Mouse (Mus musculus): ENCODE results near the gene Elof1. TPM values are rescaled to one million over a fixed set of nuclear protein-coding genes. Genes with fewer than 3 reads are reported as not detected.
"Not testable (repeated sequence)": the region's sequence is repeated elsewhere in the genome, so short reads cannot be mapped to it uniquely, and the experiment has no call there.

Elof1 gene
- total RNA-seq, 1 experiment from 2014 or later, result 35.3 TPM

DNA sequence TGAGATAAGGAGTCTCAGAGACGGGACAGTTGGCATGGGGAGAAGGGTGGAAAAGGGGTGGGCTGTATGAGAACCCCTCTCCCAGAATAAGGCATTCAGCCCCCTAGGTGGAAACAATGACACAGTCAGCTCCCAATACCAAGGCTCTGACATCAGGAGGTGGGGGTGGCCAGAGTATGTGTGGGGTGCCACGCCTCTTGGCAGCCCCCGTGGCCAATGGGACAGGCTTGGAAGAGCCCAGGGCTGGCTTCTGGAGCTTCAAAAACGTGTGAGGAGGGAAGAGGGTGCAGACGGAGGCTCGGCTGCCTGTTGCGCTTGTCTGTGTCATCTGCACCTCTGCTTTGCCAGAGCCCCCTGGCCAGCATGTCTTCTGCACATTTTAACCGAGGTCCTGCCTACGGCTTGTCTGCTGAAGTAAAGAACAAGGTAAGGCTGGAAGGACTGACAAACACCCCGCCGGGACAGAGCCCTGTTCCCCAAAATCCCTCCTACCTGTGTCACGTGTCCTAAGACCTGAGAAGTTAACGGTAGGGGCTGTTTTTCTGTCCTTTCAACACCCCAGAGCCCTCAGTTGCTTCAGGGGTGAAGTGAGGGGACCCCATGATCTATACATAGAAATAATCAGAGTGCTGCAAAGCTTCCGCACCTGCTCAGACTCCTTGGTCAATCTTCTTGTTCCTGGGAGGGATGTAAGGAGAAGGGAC lies 17.8 kb downstream of the Elof1 start, which contains the start of gene Cnn1:
TSS of gene Cnn1 (plus strand) at position 224 of the 704 bp plus-strand sequence.
- ATAC-seq (replicated peaks; ENCODE audit: low read depth, poor library complexity, severe bottlenecking), result no peak

DNA sequence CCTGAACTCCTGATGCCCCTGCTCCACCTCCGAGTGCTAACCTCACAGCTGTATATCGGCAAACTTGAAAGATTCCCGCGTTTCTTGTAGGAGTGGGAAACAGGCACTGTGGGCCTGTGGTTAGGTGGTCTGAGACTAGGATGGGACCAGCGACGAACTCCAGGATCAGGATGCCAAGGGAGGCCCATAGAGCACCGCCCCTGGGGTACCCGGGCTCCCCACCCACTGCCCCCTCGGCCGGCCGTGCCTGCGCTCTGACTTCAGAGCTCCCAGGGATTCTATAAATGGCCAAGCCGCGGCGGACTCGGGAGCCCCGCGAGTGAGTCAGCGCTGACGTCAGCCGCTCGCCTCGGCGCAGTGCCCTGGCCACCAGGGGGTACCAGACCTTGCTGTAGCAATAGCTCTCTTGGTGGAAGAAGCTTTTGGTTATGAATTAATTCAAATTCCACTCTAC lies 21.1 kb downstream of the Elof1 start:
- ATAC-seq (replicated peaks; ENCODE audit: low read depth, poor library complexity, severe bottlenecking), result peak; percentile 99

DNA sequence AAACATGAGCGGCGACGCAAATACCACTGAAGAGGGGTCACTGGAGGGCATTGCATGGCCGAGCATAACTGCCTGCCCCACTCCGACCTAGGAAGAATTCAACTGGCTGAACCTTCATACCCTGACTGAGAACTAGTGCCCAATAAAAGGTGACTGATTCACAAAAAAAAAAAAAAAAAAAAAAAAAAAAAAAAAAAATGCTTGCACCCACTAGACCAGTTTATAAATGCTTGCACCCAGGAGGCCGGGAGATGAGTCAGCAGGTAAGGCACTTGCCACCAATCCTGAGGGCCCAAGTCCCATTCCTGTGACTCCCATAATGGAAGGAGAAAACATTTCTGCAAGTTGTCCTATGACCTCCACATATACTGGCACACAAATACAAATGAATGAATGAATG lies 24.2 kb downstream of the Elof1 start:
- ATAC-seq (replicated peaks; ENCODE audit: low read depth, poor library complexity, severe bottlenecking), result no peak

DNA sequence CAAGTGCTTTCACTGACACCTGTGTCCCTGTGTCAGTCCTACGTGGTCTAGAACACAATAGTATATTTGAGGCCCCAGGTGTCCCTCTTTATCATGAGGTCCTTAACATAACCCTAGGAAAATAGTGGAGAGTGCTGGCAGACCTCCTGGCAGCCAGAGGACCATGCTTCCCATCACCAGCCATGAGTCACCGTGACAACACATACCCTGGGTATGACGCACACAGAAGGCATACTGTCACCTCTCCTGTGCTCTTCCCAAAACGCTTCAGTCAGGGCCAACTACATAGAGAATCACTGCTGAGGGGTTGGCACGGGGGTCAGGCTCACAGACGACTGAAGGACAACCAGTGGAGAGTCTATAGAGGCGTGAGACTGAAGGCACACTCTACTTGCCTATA lies 27.0 kb downstream of the Elof1 start:
- no peak for ATAC-seq (replicated peaks; ENCODE audit: low read depth, poor library complexity, severe bottlenecking)

DNA sequence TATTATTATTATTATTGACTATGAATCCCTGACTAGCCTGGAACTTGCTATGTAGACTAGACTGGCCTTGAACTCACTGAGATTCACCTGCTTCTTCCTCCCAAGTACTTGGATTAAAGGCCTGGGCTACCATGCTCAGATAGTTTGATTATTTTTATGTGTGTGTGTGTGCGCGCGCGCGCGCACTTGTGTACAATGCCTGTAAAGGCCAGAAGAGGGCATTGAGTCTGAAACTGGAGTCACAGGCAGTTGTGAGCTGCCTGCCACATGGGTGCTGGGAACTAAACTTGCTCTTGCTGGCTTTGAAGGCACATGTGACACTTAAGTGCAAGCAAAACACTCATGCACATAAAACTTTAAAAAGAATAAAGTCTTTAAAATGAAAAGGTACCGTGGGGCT lies 27.7 kb downstream of the Elof1 start:
- ATAC-seq (replicated peaks; ENCODE audit: low read depth, poor library complexity, severe bottlenecking), result no peak

DNA sequence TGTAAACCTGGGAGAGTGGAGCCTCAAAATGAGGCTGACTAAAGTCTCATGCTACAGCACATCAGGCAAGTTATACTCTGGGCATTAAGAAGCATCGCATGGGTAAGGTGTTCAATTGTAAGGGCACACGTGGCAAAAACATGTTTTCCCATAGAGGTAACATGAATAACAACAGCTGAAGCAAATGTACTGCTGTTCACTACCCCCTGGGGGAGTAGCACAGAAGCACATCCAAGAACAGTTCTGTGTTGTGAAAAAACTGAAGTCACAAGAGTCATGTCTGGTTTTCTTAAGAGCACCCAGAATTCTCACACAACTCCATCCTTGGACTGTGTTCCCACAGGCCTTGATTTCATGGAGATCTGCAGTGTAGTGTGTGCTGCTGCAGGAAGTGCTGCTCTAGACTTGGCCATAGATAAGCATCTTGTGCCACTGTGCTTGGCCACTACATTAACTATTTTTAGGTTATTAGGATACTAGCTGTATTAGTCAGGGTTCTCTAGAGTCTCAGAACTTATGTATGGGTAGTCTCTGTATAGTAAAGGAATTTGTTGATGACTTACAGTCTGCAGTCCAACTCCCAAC lies 29.8 kb downstream of the Elof1 start:
- ATAC-seq (replicated peaks; ENCODE audit: low read depth, poor library complexity, severe bottlenecking), result no peak

DNA sequence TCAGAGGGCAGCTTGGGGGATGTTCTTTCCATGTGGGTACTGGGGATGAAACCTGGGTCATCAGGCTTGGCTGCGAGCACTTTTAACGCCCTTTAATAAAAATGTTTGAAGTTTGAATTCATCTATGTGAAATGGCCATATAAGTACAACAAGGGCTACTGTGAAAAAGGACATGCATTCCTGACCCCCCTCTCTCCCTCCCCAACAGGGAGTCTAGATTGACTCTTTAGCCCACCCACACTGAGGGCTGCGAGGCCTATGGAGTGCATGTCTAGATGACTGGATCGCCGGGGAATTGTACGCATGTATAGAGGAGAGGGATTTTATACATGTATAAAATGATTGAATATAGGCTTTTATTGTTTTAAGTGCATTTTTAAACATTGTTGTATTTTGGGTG lies 31.0 kb downstream of the Elof1 start:
- no peak for ATAC-seq (replicated peaks; ENCODE audit: low read depth, poor library complexity, severe bottlenecking)

DNA sequence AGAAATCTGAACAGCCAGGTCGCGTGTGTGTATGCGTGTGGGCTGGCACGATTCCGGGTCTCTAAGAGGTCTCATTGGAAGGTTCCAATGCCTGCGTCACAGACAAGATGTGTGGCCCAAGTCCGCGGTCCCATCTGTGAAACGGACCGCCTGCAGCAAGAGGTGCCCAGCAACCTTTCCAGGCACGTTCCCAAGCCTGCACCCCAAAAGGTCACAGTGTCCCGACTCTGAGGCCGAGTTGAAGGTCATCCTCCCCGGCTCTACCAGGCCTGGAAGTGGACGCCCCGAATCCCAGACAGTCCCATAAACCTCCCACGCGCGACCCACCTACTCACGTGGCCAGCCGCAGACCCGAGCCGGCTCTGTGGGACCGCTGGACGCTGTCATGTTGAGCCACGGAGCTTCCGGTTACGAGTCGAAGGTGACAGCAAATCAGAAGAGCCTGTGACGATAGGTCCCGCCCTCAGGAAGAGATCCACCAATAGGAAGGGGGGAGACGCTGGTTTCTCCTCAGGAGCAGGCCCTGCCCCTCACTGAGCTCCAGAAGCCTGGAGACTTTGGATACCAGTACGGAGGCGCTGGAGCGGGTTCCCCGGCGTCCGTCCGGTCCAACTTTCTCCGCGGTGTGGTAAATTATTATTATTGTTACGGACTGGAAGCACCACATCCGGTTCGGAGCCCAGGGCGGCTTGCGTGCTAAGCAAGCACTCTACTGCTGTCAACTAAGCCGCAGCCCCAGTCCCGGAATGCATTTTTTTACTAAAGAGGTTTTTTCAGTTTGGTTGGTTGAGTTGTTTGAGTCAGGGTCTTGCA lies 31.7 kb downstream of the Elof1 start, which contains the start of gene Ecsit:
TSS of gene Ecsit (minus strand) at position 417 of the 813 bp plus-strand sequence.
- ATAC-seq (replicated peaks; ENCODE audit: low read depth, poor library complexity, severe bottlenecking), result peak; percentile 100

DNA sequence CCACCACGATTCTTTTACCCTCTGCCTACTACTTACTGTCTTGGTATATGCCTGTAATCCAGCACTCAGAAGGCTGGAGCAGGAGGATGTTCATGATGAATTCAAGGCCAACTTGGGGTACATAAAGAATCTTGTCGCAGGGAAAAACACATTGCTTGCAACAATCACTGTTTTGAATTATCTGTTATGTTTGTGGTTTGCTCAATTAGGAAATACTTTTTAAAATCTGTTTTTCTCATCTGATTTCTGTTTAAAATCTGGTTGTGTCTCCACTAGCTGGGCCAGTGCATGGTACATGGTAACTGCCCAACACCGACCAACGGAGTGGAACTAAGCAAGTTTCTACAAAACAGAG lies 32.3 kb downstream of the Elof1 start:
- ATAC-seq (replicated peaks; ENCODE audit: low read depth, poor library complexity, severe bottlenecking), result no peak

DNA sequence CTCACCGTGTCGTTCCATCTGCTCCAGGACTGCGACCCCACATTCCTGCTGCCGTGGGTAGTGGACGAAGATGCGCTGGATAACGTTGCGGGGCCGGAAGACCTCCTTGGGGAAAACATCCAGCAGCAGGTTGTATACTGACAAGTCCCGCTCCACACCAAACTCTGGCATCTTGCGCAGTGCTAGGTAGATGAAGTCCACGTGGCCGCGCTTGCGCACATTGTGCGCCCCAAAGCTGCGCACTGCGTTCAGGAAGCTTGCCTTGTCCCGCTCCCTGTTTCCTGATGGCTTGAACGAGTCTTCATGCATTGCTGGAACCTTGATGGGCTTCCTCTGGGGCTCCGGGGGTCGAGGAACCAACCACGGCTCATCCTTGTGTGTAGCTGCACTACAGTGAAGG lies 40.7 kb downstream of the Elof1 start:
- ATAC-seq (replicated peaks; ENCODE audit: low read depth, poor library complexity, severe bottlenecking), result no peak

DNA sequence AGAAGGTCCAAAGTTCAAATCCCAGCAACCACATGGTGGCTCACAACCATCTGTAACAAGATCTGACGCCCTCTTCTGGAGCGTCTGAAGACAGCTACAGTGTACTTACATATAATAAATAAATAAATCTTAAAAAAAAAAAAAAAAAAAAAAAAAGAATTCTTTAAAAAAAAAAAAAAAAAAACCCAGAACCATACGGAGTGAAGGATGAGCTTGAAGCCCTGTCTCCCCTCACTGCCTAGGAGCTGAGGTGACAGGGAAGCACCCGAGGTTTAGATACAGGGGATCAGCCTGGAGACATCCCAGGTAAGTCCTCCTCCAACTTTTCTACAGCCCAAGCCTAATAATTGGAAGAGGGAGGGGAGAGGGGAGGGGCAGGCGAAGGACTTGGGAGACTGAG lies 41.2 kb downstream of the Elof1 start:
- not testable (repeated sequence) for ATAC-seq (replicated peaks; ENCODE audit: low read depth, poor library complexity, severe bottlenecking)

DNA sequence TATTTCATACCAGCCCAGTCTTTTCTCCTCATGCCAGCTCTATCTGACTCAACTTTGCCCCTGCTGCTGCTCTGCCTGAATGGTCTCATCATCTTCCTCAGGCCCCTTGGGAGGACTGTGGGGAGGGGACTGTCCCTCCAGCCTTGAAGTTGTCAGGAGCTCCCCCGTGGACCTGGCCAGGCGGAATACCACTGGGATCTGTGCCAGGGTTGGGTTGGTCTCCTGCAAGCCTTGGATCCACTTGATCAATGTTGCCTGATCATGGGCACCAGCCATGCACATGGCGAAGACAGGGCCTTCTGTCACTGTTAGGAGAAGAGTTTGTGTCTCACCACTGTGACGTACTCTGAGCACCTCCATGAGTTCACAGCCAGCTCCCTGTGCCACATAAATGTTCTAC lies 44.7 kb downstream of the Elof1 start:
- no peak for ATAC-seq (replicated peaks; ENCODE audit: low read depth, poor library complexity, severe bottlenecking)

DNA sequence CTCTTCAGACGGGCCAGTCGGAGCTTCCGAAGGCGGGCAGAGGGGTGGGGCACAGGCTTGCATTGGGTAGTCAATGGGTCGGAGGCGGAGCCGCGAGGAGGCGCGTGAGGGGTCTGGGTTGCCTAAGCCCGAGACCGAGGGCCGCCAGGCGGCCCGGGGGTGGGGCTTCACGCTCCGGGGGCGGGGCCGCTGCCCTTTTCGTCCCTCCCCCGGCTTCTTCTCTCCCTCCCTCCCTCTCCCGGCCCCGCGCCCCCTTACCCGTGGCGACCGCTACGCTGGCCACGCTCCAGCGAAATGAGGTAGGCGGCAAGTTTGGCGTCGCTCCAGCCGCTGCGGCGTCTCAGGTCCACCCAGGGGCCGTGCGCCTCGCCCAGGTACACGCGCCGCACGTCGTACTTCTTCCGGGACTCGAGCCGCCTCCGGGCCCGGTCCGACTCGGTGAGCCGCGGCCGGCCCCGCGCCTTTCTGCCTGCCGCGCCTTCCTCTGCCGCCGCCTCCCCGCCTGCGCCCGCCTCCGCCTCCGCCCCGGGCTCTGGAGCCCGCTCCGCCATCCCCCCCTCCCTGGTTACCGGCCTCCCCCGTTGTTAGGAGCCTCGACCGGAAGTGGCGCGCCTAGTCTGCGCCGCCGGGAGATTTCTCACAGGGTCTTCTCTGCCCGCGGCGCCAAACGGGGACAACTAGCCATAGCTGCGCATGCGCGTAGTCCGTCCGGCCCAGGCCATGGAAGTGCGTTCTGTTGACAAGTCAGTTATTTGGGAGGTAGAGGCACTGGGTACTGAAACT lies 46.0 kb downstream of the Elof1 start, which contains the start of the genes Gm49318 and Zfp653:
TSS of gene Gm49318 (minus strand) at position 469 of the 783 bp plus-strand sequence.
TSS of gene Zfp653 (minus strand) at position 586 of the 783 bp plus-strand sequence.
- peak; percentile 96 for ATAC-seq (replicated peaks; ENCODE audit: low read depth, poor library complexity, severe bottlenecking)

DNA sequence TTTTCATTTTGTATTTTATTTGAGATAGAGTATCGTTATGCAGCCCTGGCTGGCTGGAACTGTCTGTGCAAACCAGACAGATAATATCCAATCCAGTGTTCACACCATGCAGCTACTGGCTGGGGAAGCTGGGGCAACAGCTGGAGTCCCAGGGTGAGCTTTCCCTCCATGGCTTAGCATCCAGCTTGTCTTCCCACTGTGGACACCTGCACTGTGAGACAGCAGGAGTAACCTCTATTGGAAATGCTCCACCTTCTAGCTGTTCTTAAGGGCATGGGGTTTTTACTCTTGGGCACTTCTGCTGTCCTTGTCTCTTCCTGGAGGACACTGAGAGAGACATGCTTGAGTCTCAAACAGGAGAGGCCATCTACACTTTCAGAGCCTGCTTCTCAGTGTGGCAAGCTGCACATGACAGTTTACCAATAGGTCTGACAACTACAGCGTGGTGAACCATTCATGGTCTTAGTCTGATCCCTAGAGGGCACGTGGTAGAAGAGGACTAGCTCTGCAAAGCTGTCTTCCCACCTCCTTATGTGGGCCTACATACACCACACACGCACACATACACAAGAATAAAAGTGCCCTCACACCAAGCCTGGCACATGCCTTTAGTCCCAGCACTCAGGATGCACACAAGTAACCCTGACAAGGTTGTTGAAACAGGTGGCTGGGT lies 47.0 kb downstream of the Elof1 start:
- no peak for ATAC-seq (replicated peaks; ENCODE audit: low read depth, poor library complexity, severe bottlenecking)

DNA sequence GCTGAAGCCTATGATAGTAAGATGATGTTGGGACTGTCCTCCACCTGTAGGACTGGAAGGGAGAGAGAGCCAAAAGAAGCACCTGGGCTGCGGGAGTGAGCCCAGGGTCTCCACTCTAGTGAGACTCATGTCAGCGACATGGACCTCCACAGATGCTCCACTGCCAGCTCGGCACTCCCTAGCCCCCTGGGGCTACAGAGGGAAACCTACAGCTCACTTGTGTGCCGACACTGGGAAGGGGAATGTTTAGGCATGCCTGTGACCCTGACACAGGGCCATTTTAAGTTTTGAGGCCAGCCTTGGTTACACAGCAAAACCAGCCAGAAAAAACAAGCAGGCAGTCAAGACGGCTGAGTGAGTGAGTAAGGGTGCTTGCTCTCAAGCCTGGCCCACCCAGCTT lies 49.8 kb downstream of the Elof1 start:
- ATAC-seq (replicated peaks; ENCODE audit: low read depth, poor library complexity, severe bottlenecking), result no peak

DNA sequence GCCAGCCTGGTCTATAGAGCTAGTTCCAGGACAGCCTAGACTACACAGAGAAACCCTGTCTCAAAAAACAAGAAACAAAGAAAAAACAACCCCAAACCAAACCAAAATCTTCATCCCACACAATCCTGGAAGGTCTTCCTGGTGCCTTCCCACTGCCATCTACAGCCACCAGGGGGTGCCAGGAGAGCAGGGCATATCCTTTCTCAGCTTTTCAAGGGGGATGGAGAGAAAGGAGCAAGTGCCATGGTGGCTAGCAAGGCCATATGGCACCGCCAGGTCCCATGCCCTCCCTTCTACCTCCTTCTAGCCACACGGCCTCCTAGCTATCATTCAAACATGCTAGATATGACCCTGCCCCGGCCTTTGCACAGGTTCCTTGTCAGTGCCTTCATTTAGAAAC lies 50.5 kb downstream of the Elof1 start:
- ATAC-seq (replicated peaks; ENCODE audit: low read depth, poor library complexity, severe bottlenecking), result peak; percentile 39; the same call in 1 of the 2 replicates

DNA sequence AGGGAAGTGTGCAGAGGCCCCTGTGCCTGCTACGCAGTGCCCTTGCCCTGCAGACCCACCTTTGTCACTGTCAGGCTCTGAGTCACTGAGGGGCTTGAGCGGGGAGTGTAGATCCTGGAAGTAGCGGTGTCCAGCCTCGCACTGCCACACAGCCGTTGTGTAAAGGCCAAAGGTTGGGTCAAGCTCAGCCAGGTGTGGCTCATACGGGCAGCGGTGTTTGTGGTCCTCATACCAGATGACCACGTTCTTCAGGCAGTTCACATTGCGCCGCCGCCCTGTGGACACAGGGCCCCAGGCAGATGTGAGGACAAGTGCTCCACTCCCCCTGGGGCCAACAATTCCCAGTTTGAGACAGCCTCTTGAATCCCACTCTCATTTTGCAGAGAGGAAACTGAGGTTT lies 51.3 kb downstream of the Elof1 start:
- ATAC-seq (replicated peaks; ENCODE audit: low read depth, poor library complexity, severe bottlenecking), result no peak

DNA sequence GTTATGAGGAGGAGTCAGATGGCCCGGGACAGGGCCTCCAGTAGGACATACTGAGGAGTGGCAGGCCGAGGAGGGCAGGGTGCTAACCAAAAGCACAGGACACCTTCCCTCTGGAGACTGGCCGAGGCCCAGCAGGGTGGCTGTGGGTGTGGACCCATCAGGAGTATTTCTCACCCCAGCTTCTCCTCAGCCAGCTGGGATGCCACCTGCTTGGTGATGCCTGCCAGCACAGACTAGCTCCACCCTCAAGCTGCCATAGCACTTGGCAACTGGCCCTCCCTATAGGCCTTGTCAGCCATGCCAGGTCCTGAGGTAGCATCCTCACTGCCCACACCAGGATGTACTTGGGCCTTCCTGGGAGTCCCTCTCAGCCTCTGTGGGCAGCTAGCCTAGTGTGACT lies 52.6 kb downstream of the Elof1 start:
- no peak for ATAC-seq (replicated peaks; ENCODE audit: low read depth, poor library complexity, severe bottlenecking)

All from common myeloid progenitor, adult 5-6 weeks (primary cell).